Mouse (Mus musculus) bone marrow, adult 2 months (tissue): ENCODE results near the gene Tk1. TPM values are rescaled to one million over a fixed set of nuclear protein-coding genes. Genes with fewer than 3 reads are reported as not detected.

Experiments
- H3K27ac ChIP-seq: fragments of 200-500 bp; 2 replicates; pipeline ENCODE4 v1.5.1; 2012; ENCODE audit warnings: low read depth, mild to moderate bottlenecking, control low read depth, inconsistent platforms, low read length; ENCODE audit not compliant: control insufficient read depth, poor library complexity, insufficient read depth
- H3K4me1 ChIP-seq: fragments of 200-500 bp; 2 replicates; pipeline ENCODE4 v1.6.1; 2011; ENCODE audit warnings: low read length; ENCODE audit not compliant: control insufficient read depth, insufficient read depth
- H3K4me3 ChIP-seq: fragments of 200-500 bp; replicated peaks from 2 replicates; pipeline ENCODE3; 2011; ENCODE audit warnings: mild to moderate bottlenecking, low read depth, low read length, control low read depth; ENCODE audit not compliant: control insufficient read depth
- CTCF ChIP-seq: fragments of 200-500 bp; IDR thresholded peaks from 2 replicates; pipeline ENCODE4 v1.5.1; 2011; ENCODE audit warnings: low read length, control low read depth; ENCODE audit not compliant: control insufficient read depth, insufficient read depth
- POLR2A ChIP-seq: fragments of 200-500 bp; IDR thresholded peaks from 2 replicates; pipeline ENCODE4 v1.6.1; 2011; ENCODE audit warnings: low read depth, mild to moderate bottlenecking, control low read depth, low read length, borderline replicate concordance; ENCODE audit not compliant: control insufficient read depth
- WGBS: fragments of 180-500 bp; shearing (Covaris S2); methylation state at CpG from one replicate; pipeline ENCODE4 v1.1.7; 2018; 5-methylcytosine and 5-hydroxymethylcytosine counted together
- polyA plus RNA-seq: library from polyadenylated mRNA; stranded (reverse); fragments of >200 nt; gene quantifications from 2 replicates; pipeline ENCODE4 v1.2.4, GENCODE M21; 2011; ENCODE audit warnings: low replicate concordance; ENCODE audit not compliant: missing spikeins, insufficient read depth, insufficient read length

The Tk1 gene
- polyA plus RNA-seq, 1 experiment: 156 TPM

- Histone ChIP-seq H3K27ac (no peak overlapping the region), H3K4me3 (no peak overlapping the region)
- 10% methylated on average over 10 of the region's 10 CpGs for WGBS
Observed at GRCm38 (mm10) chr11:117786294-117786693, 39.6 kb downstream of the Tk1 start.

GRCm38 (mm10) chr11:117783683-117784309 is 42.1 kb downstream of the Tk1 start:
- peak overlapping the region; percentile 91 for H3K4me3 ChIP-seq
- peak overlapping the region; percentile 64 for H3K27ac ChIP-seq
- 68% methylated on average over 10 of the region's 10 CpGs for WGBS
- TF ChIP-seq CTCF (no peak), POLR2A (no peak)
- peaks cover 2% of the 10 kb centered on the region; the same call in 1 of the 2 replicates for H3K4me1 ChIP-seq

More at GRCm38 (mm10) chr11:117786294-117786693, 39.6 kb downstream of the Tk1 start:
- TF ChIP-seq CTCF (peak; percentile 95), POLR2A (peak; percentile 33; the same call in 1 of the 2 replicates)
- H3K4me1 ChIP-seq: no peaks in the 10 kb centered on the region; the same call in 1 of the 2 replicates

- TF ChIP-seq POLR2A (peak; percentile 76; the same call in 1 of the 2 replicates), CTCF (peak; percentile 45; the same call in 1 of the 2 replicates)
- Histone ChIP-seq H3K4me3 (peak overlapping the region; percentile 91), H3K4me1 (peaks cover 2% of the 10 kb centered on the region; the same call in 1 of the 2 replicates), H3K27ac (peak overlapping the region; percentile 93)
- under 1% methylated on average over 31 of the region's 31 CpGs for WGBS
Observed at GRCm38 (mm10) chr11:117783089-117783488, 42.8 kb downstream of the Tk1 start.

GRCm38 (mm10) chr11:117782705-117783034 is 43.2 kb downstream of the Tk1 start:
- peaks cover 2% of the 10 kb centered on the region; the same call in 1 of the 2 replicates for H3K4me1 ChIP-seq
- H3K4me3 ChIP-seq: peak overlapping the region; percentile 91
- H3K27ac ChIP-seq: peak overlapping the region; percentile 93
- WGBS: 7% methylated on average over 9 of the region's 9 CpGs
- TF ChIP-seq CTCF (no peak), POLR2A (no peak)

- WGBS: under 1% methylated on average over 24 of the region's 24 CpGs
- Histone ChIP-seq H3K27ac (peak within 1 kb of the TSS; percentile 93), H3K4me1 (peaks cover 2% of the 10 kb centered on the region; the same call in 1 of the 2 replicates), H3K4me3 (peak within 1 kb of the TSS; percentile 91)
- peak; percentile 92; the same call in 1 of the 2 replicates for TF ChIP-seq POLR2A
- no peak for TF ChIP-seq CTCF
Observed at GRCm38 (mm10) chr11:117781993-117782704, 43.7 kb downstream of the Tk1 start, which contains the start of the genes Tmc8 and Tmc6. TSS of gene Tmc8 (plus strand) at chr11:117782076. TSS of gene Tmc6 (minus strand) at chr11:117782198.

GRCm38 (mm10) chr11:117781199-117781821 is 44.6 kb downstream of the Tk1 start:
- Histone ChIP-seq H3K4me3 (peak overlapping the region; percentile 91), H3K4me1 (peaks cover 4% of the 10 kb centered on the region; the same call in 1 of the 2 replicates), H3K27ac (peak overlapping the region; percentile 93)
- no peak for TF ChIP-seq CTCF
- no peak; the same call in 1 of the 2 replicates for TF ChIP-seq POLR2A
- WGBS: under 1% methylated on average over 18 of the region's 18 CpGs

GRCm38 (mm10) chr11:117780582-117781111 is 45.2 kb downstream of the Tk1 start:
- peaks cover 6% of the 10 kb centered on the region; the same call in 1 of the 2 replicates for H3K4me1 ChIP-seq
- peak overlapping the region; percentile 91 for H3K4me3 ChIP-seq
- TF ChIP-seq POLR2A (peak; percentile 70), CTCF (0 out of 2 replicates have a peak, but pooled peaks have one; percentile 1)
- WGBS: under 1% methylated on average over 19 of the region's 19 CpGs
- H3K27ac ChIP-seq: peak overlapping the region; percentile 93

- Histone ChIP-seq H3K4me1 (peaks cover 6% of the 10 kb centered on the region; the same call in 1 of the 2 replicates), H3K4me3 (peak overlapping the region; percentile 91), H3K27ac (peak overlapping the region; percentile 93)
- WGBS: under 1% methylated on average over 17 of the region's 17 CpGs
- no peak for TF ChIP-seq POLR2A
- no peak for TF ChIP-seq CTCF
Observed at GRCm38 (mm10) chr11:117780199-117780515, 45.7 kb downstream of the Tk1 start.
